Mouse (Mus musculus) limb, embryonic 14.5 days (tissue): ENCODE measurements around the gene Vmn1r166. TPM values are rescaled to one million over a fixed set of nuclear protein-coding genes. Genes with fewer than 3 reads are reported as not detected.
"Not testable (repeated sequence)": the region's sequence is repeated elsewhere in the genome, so short reads cannot be mapped to it uniquely, and the experiment has no call there.

ENCODE experiments used
- ATAC-seq: fragments of 200-750 bp; cut with Nextera tagmentation; 2 replicates; pipeline ENCODE4 v1.8.0; 2017; ENCODE audit warnings: low read depth, moderate number of reproducible peaks, moderate TSS enrichment; ENCODE audit not compliant: low FRiP score
- DNase-seq: peaks from one replicate; pipeline ENCODE4 v3.0.0-alpha.2; 2015; ENCODE audit warnings: low spot score
- H3K27ac ChIP-seq: fragments of 300-500 bp; sonication (generic); replicated peaks from 2 replicates; pipeline ENCODE4 v1.5.1; 2014; ENCODE audit warnings: low read depth, mild to moderate bottlenecking, low read length, moderate library complexity, mixed read lengths
- H3K27me3 ChIP-seq: fragments of 300-500 bp; sonication (generic); 2 replicates; pipeline ENCODE4 v1.6.1; 2014; ENCODE audit warnings: low read length, mixed read lengths; ENCODE audit not compliant: control insufficient read depth, insufficient read depth
- H3K36me3 ChIP-seq: fragments of 300-500 bp; sonication (generic); 2 replicates; pipeline ENCODE4 v1.6.1; 2014; ENCODE audit warnings: mild to moderate bottlenecking, low read length, moderate library complexity, mixed read lengths; ENCODE audit not compliant: control insufficient read depth, insufficient read depth
- H3K4me1 ChIP-seq: fragments of 300-500 bp; sonication (generic); 2 replicates; pipeline ENCODE4 v1.6.1; 2014; ENCODE audit warnings: antibody characterized with exemption, low read length, mixed read lengths; ENCODE audit not compliant: control insufficient read depth, insufficient read depth
- H3K4me2 ChIP-seq: fragments of 300-500 bp; sonication (generic); replicated peaks from 2 replicates; pipeline ENCODE4 v1.6.1; 2014; ENCODE audit warnings: low read depth, mild to moderate bottlenecking, low read length, moderate library complexity; ENCODE audit not compliant: severe bottlenecking
- H3K4me3 ChIP-seq: fragments of 300-500 bp; sonication (generic); replicated peaks from 2 replicates; pipeline ENCODE4 v1.5.1; 2014; ENCODE audit warnings: low read length
- H3K9ac ChIP-seq: fragments of 300-500 bp; sonication (generic); 2 replicates; pipeline ENCODE4 v1.6.1; 2014; ENCODE audit warnings: mild to moderate bottlenecking, low read depth, low read length, moderate library complexity; ENCODE audit not compliant: severe bottlenecking
- H3K9me3 ChIP-seq: fragments of 300-500 bp; sonication (generic); 2 replicates; pipeline ENCODE4 v1.6.1; 2016; ENCODE audit warnings: low read length; ENCODE audit not compliant: control insufficient read depth
- WGBS: fragments of 180-500 bp; shearing (Covaris S2); extraction: QIAGEN DNeasy Blood & Tissue Kit; methylation state at CpG from one replicate; pipeline ENCODE4 v1.1.7; 2014; 5-methylcytosine and 5-hydroxymethylcytosine counted together
- polyA plus RNA-seq, 2 experiments: library from polyadenylated mRNA; depleted of rRNA in 1 of 2; stranded (reverse) in 1 of 2; unstranded in 1 of 2; fragments of >200 nt; fragmentation: Nextera tagmentation in 1 of 2; extraction: Ambion mirVana in 1 of 2; gene quantifications; 2 replicates each; pipeline versions ENCODE4 v1.2.1 to v1.2.3; 2012 to 2014

Gene Vmn1r166
- polyA plus RNA-seq (2012; rRNA removed) (not detected in 2 replicates), polyA plus RNA-seq (2014; fragmentation: Nextera tagmentation; extraction: Ambion mirVana) (not detected in 2 replicates)

DNA sequence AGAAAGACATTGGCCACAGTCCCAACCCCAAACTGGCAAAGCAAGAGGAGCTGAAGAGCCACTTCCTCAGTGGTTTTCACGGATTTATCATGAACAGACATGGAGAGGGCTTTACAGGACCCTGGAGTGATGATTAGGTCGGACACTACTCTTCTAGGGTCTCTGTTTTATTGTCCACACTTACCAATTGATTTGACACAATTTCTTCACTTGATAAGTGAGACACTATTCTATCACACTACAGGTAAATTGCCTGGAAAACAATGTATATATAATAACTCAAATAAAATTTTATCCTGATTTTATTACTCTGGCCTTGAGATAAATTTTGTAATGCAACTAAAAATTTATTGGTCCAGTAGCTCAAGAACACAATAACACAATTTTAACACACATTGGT, at the start of gene Vmn1r166:
Gene Vmn1r166 (minus strand): TSS at position 101 of the 400 bp plus-strand sequence.
- H3K9me3 ChIP-seq, H3K36me3 ChIP-seq, H3K4me3 ChIP-seq, ATAC-seq, H3K9ac ChIP-seq, H3K4me1 ChIP-seq, H3K27me3 ChIP-seq, H3K27ac ChIP-seq, DNase-seq, H3K4me2 ChIP-seq: not testable (repeated sequence)
- no CpG with 5 or more reads among the region's 2 CpGs for WGBS

DNA sequence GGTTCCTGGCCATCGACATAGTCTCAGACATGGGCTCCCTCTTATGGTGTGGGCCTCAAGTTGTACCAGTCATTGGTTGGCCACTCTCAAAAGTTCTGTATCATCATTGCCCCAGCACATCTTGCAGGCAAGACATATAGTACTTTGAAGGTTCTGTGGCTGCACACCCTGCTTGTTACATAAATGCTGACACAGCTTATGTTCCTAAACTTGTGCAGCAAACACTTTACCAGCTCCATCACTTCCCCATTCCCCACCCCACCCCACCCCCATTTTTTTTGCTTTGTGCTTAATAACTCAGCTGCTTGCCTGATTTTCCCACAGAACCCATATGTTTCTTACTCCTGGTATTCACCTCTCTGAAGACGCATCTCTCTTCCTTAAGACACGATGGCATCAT, 49.4 kb upstream of the Vmn1r166 start, which contains the start of gene Nlrp4e:
Gene Nlrp4e (plus strand): TSS at position 301 of the 400 bp plus-strand sequence.
- not testable (repeated sequence) for H3K4me2 ChIP-seq
- 80% methylated on average over 3 of the region's 3 CpGs for WGBS

DNA sequence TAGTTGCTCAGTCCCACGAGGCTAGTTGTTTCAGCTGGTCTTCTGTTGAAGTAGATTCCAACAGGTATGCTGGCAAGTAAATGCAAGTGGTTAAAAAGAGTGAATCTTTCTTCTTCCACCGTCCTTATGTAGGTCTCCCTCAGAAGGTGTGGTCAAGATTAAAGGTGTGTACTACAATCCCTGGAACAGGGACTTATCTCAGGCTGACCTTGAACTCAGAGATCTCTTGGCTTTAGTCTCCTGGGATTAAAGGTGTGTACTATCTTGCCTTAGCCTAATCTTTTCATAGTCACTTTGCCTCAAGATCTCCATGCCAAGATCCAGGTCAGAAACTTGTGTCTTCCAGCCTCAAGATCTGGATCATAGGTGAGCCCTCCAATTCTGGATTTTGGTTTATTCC, 27.3 kb upstream of the Vmn1r166 start, which contains the start of gene Gm6902:
Gene Gm6902 (minus strand): TSS at position 101 of the 400 bp plus-strand sequence.
- not testable (repeated sequence) for H3K27me3 ChIP-seq, H3K9ac ChIP-seq, H3K9me3 ChIP-seq, H3K4me2 ChIP-seq, ATAC-seq, DNase-seq, H3K4me3 ChIP-seq, H3K4me1 ChIP-seq, H3K27ac ChIP-seq, H3K36me3 ChIP-seq
- WGBS = no CpG with 5 or more reads among the region's 2 CpGs

More for the DNA sequence above, 49.4 kb upstream of the Vmn1r166 start, which contains the start of gene Nlrp4e:
- H3K4me3 ChIP-seq, H3K27ac ChIP-seq, H3K9me3 ChIP-seq, DNase-seq, H3K9ac ChIP-seq, H3K27me3 ChIP-seq, ATAC-seq, H3K4me1 ChIP-seq, H3K36me3 ChIP-seq: not testable (repeated sequence)

- not testable (repeated sequence) for H3K4me3 ChIP-seq, ATAC-seq, H3K9ac ChIP-seq, H3K27ac ChIP-seq, H3K36me3 ChIP-seq, DNase-seq, H3K4me1 ChIP-seq, H3K4me2 ChIP-seq, H3K27me3 ChIP-seq, H3K9me3 ChIP-seq
- WGBS = no CpG with 5 or more reads among the region's 3 CpGs
Measured at GRCm38 (mm10) chr7:23217032-23217431, 34.5 kb downstream of the Vmn1r166 start, which contains the start of gene Vmn1r165. Gene Vmn1r165 (plus strand): TSS chr7:23217332.

Other genes with a start within 250 kb of the Vmn1r166 start
- gene Gm4216, start 231.8 kb downstream of the Vmn1r166 start, polyA plus RNA-seq (2012; rRNA removed) = not detected in 2 replicates
- not detected in 2 replicates for gene Gm4216, start 231.8 kb downstream of the Vmn1r166 start, polyA plus RNA-seq (2014; fragmentation: Nextera tagmentation; extraction: Ambion mirVana)
- gene Vmn1r163, start 196.1 kb downstream of the Vmn1r166 start, polyA plus RNA-seq (2012; rRNA removed) = not detected in 2 replicates
- gene Vmn1r163, start 196.1 kb downstream of the Vmn1r166 start, polyA plus RNA-seq (2014; fragmentation: Nextera tagmentation; extraction: Ambion mirVana) = not detected in 2 replicates
- not detected in 2 replicates for gene Gm8720, start 184.2 kb downstream of the Vmn1r166 start, polyA plus RNA-seq (2012; rRNA removed)
- gene Gm8720, start 184.2 kb downstream of the Vmn1r166 start, polyA plus RNA-seq (2014; fragmentation: Nextera tagmentation; extraction: Ambion mirVana) = not detected in 2 replicates
- gene Gm10662, start 107.2 kb downstream of the Vmn1r166 start, polyA plus RNA-seq (2012; rRNA removed) = not detected in 2 replicates
- gene Gm10662, start 107.2 kb downstream of the Vmn1r166 start, polyA plus RNA-seq (2014; fragmentation: Nextera tagmentation; extraction: Ambion mirVana) = not detected in 2 replicates
- gene Vmn1r165, start 34.4 kb downstream of the Vmn1r166 start, polyA plus RNA-seq (2012; rRNA removed) = not detected in 2 replicates
- gene Vmn1r165, start 34.4 kb downstream of the Vmn1r166 start, polyA plus RNA-seq (2014; fragmentation: Nextera tagmentation; extraction: Ambion mirVana) = not detected in 2 replicates
- gene Gm6902, start 27.2 kb upstream of the Vmn1r166 start, polyA plus RNA-seq (2012; rRNA removed) = not detected in 2 replicates
- gene Gm6902, start 27.2 kb upstream of the Vmn1r166 start, polyA plus RNA-seq (2014; fragmentation: Nextera tagmentation; extraction: Ambion mirVana) = not detected in 2 replicates
- gene Nlrp4e, start 49.5 kb upstream of the Vmn1r166 start, polyA plus RNA-seq (2012; rRNA removed) = not detected in 2 replicates
- gene Nlrp4e, start 49.5 kb upstream of the Vmn1r166 start, polyA plus RNA-seq (2014; fragmentation: Nextera tagmentation; extraction: Ambion mirVana) = not detected in 2 replicates
- 0.03 and 0.05 TPM in 2 replicates for gene Nlrp5, start 134.2 kb upstream of the Vmn1r166 start, polyA plus RNA-seq (2012; rRNA removed)
- 0.08 TPM in 1 of 2 replicates, not detected in the other for gene Nlrp5, start 134.2 kb upstream of the Vmn1r166 start, polyA plus RNA-seq (2014; fragmentation: Nextera tagmentation; extraction: Ambion mirVana)